Mouse (Mus musculus) heart, adult 2 months (tissue): ENCODE measurements around the gene Cpsf4l. TPM values are rescaled to one million over a fixed set of nuclear protein-coding genes. Genes with fewer than 3 reads are reported as not detected.

ENCODE experiments used
- DNase-seq, 2 experiments: peaks; one replicate each; pipeline ENCODE4 v3.0.0; 2021
- H3K27ac ChIP-seq: fragments of 200-600 bp; 2 replicates; pipeline ENCODE4 v1.8.1; 2022
- H3K27me3 ChIP-seq: fragments of 200-500 bp; 2 replicates; pipeline ENCODE4 v1.6.1; 2012; ENCODE audit warnings: mild to moderate bottlenecking, low read length, inconsistent platforms, mixed read lengths; ENCODE audit not compliant: control insufficient read depth, insufficient read depth
- H3K36me3 ChIP-seq: fragments of 200-500 bp; 2 replicates; pipeline ENCODE4 v1.6.1; 2012; ENCODE audit warnings: low read length, inconsistent platforms; ENCODE audit not compliant: control insufficient read depth, insufficient read depth
- H3K4me1 ChIP-seq: fragments of 200-500 bp; 2 replicates; pipeline ENCODE4 v1.6.1; 2011; ENCODE audit warnings: low read length; ENCODE audit not compliant: control insufficient read depth, insufficient read depth
- H3K4me3 ChIP-seq: fragments of 200-600 bp; 2 replicates; pipeline ENCODE4 v1.8.1; 2022
- H3K79me2 ChIP-seq: fragments of 200-500 bp; replicated peaks from 2 replicates; pipeline ENCODE4 v1.6.1; 2012; ENCODE audit warnings: mild to moderate bottlenecking, inconsistent platforms, low read length, moderate library complexity, mixed read lengths; ENCODE audit not compliant: control insufficient read depth, insufficient read depth
- H3K9ac ChIP-seq: fragments of 200-500 bp; 2 replicates; pipeline ENCODE4 v1.6.1; 2012; ENCODE audit warnings: low read depth, mild to moderate bottlenecking, control low read depth, inconsistent platforms, low read length, mixed read lengths
- CTCF ChIP-seq: fragments of 200-600 bp; IDR thresholded peaks from 2 replicates; pipeline ENCODE4 v1.8.1; 2022; ENCODE audit warnings: antibody characterized with exemption, mild to moderate bottlenecking, moderate library complexity
- EP300 ChIP-seq: fragments of 200-500 bp; IDR thresholded peaks from 2 replicates; pipeline ENCODE4 v1.6.1; 2011; ENCODE audit warnings: low read depth, low read length, control low read depth; ENCODE audit not compliant: insufficient read depth
- POLR2A ChIP-seq: fragments of 200-500 bp; IDR thresholded peaks from 2 replicates; pipeline ENCODE4 v1.6.1; 2011; ENCODE audit warnings: mild to moderate bottlenecking, low read depth, low read length, control low read depth; ENCODE audit not compliant: insufficient read depth
- WGBS: fragments of 180-500 bp; shearing (Covaris S2); methylation state at CpG from one replicate; pipeline ENCODE4 v1.1.7; 2018; 5-methylcytosine and 5-hydroxymethylcytosine counted together
- intact Hi-C: fragments of 180-260 bp; cut with DNase I; formaldehyde crosslinking; loops from one replicate; pipeline ENCODE4 v1.15.1; 2025
- polyA plus RNA-seq: library from polyadenylated mRNA; depleted of rRNA; stranded (reverse); fragments of >200 nt; gene quantifications from 2 replicates; pipeline ENCODE4 v1.2.3, GENCODE M21; 2012
- total RNA-seq, 2 experiments: library from RNA; stranded (reverse); gene quantifications; 2 replicates each; pipeline ENCODE4 v1.2.3; 2021

Cpsf4l gene
- total and polyA plus RNA-seq, 3 experiments: not detected

- Histone ChIP-seq H3K27me3 (no peaks in the 10 kb centered on the region), H3K4me1 (peaks cover 4% of the 10 kb centered on the region; the same call in 1 of the 2 replicates), H3K4me3 (no peak overlapping the region), H3K36me3 (peaks cover 2% of the 10 kb centered on the region), H3K27ac (peak overlapping the region; percentile 30; the same call in 1 of the 2 replicates), H3K9ac (no peak overlapping the region; the same call in 1 of the 2 replicates), H3K79me2 (peaks cover 8% of the 10 kb centered on the region)
- intact Hi-C loops: no loop called here
- no peak for TF ChIP-seq POLR2A
- no peak for TF ChIP-seq CTCF
- TF ChIP-seq EP300: no peak
- DNase-seq: no peak
- 63% methylated on average over 4 of the region's 4 CpGs for WGBS
Observed at GRCm38 (mm10) chr11:113673614-113674013, 36.2 kb downstream of the Cpsf4l start.

GRCm38 (mm10) chr11:113669711-113670110 is 40.1 kb downstream of the Cpsf4l start:
- Histone ChIP-seq H3K4me1 (peaks cover 6% of the 10 kb centered on the region; the same call in 1 of the 2 replicates), H3K27ac (no peak overlapping the region), H3K36me3 (peaks cover 2% of the 10 kb centered on the region), H3K4me3 (no peak overlapping the region), H3K27me3 (no peaks in the 10 kb centered on the region), H3K79me2 (peaks cover 4% of the 10 kb centered on the region; the same call in 1 of the 2 replicates), H3K9ac (no peak overlapping the region)
- TF ChIP-seq EP300 (no peak), CTCF (no peak), POLR2A (no peak)
- WGBS: 82% methylated on average over 4 of the region's 4 CpGs
- intact Hi-C loops: no loop called here
- DNase-seq: no peak

GRCm38 (mm10) chr11:113668857-113669256 is 41.0 kb downstream of the Cpsf4l start:
- Histone ChIP-seq H3K79me2 (peaks cover under 1% of the 10 kb centered on the region; the same call in 1 of the 2 replicates), H3K27me3 (no peaks in the 10 kb centered on the region), H3K36me3 (peaks cover under 1% of the 10 kb centered on the region), H3K4me1 (peaks cover 5% of the 10 kb centered on the region; the same call in 1 of the 2 replicates), H3K27ac (no peak overlapping the region), H3K9ac (no peak overlapping the region), H3K4me3 (no peak overlapping the region)
- no peak for TF ChIP-seq CTCF
- no peak for TF ChIP-seq POLR2A
- TF ChIP-seq EP300: no peak
- 68% methylated on average over 5 of the region's 5 CpGs for WGBS
- no peak for DNase-seq
- intact Hi-C loops: no loop called here

- Histone ChIP-seq H3K9ac (no peak overlapping the region), H3K79me2 (no peaks in the 10 kb centered on the region; the same call in 1 of the 2 replicates), H3K27ac (no peak overlapping the region), H3K36me3 (no peaks in the 10 kb centered on the region; the same call in 1 of the 2 replicates), H3K27me3 (no peaks in the 10 kb centered on the region), H3K4me3 (no peak overlapping the region), H3K4me1 (peaks cover 5% of the 10 kb centered on the region; the same call in 1 of the 2 replicates)
- no peak for TF ChIP-seq POLR2A
- DNase-seq: no peak
- intact Hi-C loops: no loop called here
- 60% methylated on average over 4 of the region's 4 CpGs for WGBS
Observed at GRCm38 (mm10) chr11:113667704-113668103, 42.1 kb downstream of the Cpsf4l start.

- Histone ChIP-seq H3K27me3 (no peaks in the 10 kb centered on the region), H3K27ac (no peak overlapping the region), H3K4me3 (no peak overlapping the region), H3K4me1 (peaks cover 5% of the 10 kb centered on the region; the same call in 1 of the 2 replicates), H3K9ac (no peak overlapping the region), H3K36me3 (no peaks in the 10 kb centered on the region; the same call in 1 of the 2 replicates), H3K79me2 (no peaks in the 10 kb centered on the region; the same call in 1 of the 2 replicates)
- TF ChIP-seq CTCF (no peak), POLR2A (no peak), EP300 (no peak)
- DNase-seq: no peak
- intact Hi-C loops: no loop called here
- 52% methylated on average over 2 of the region's 2 CpGs for WGBS
Observed at GRCm38 (mm10) chr11:113667122-113667521, 42.7 kb downstream of the Cpsf4l start.

GRCm38 (mm10) chr11:113666648-113667047 is 43.2 kb downstream of the Cpsf4l start:
- Histone ChIP-seq H3K4me3 (no peak overlapping the region), H3K36me3 (no peaks in the 10 kb centered on the region; the same call in 1 of the 2 replicates), H3K27ac (no peak overlapping the region), H3K4me1 (peaks cover 5% of the 10 kb centered on the region; the same call in 1 of the 2 replicates), H3K79me2 (no peaks in the 10 kb centered on the region; the same call in 1 of the 2 replicates), H3K9ac (no peak overlapping the region), H3K27me3 (no peaks in the 10 kb centered on the region)
- TF ChIP-seq CTCF: no peak
- TF ChIP-seq EP300: no peak
- TF ChIP-seq POLR2A: no peak
- no peak for DNase-seq
- intact Hi-C loops: no loop called here
- WGBS: 49% methylated on average over 10 of the region's 10 CpGs
